8 mouse cellular contexts compared by ENCODE assay signal in genomic region chr5:124729662-124730206, GRCm38 (mm10). TPM values are rescaled to one million over a fixed set of nuclear protein-coding genes. Genes with fewer than 3 reads are reported as not detected.
DNase-seq lines count a peak whose midpoint lies in the region; ATAC-seq and TF ChIP-seq lines count a peak whose summit lies in the region.

No protein-coding gene starts in this region.

- TF ChIP-seq CTCF in heart, adult 2 months (IDR thresholded peaks at IDR 0.05) = no peak

- no peaks in the 10 kb centered on the region for H3K79me2 ChIP-seq in heart, adult 2 months (replicated peaks; ENCODE audit: control insufficient read depth, insufficient read depth, low read length)
- H3K79me2 ChIP-seq in myocyte (ENCODE audit: control insufficient read depth, insufficient read depth) = no peaks in the 10 kb centered on the region

- no peak for DNase-seq in heart, adult 2 months
- peak; percentile 41 for DNase-seq in kidney, postnatal 10 days
- DNase-seq in gastrocnemius, postnatal 25 days = no peak
- DNase-seq in spleen, adult 12 weeks (ENCODE audit: low spot score) = no peak
- DNase-seq in urinary bladder, postnatal 14 days (ENCODE audit: low spot score) = no peak

- peak overlapping the region; percentile 39 for H3K4me3 ChIP-seq in heart, embryonic 16.5 days (ENCODE audit: low read length)
- H3K4me3 ChIP-seq in heart, adult 2 months = no peak overlapping the region
- peak overlapping the region; percentile 32 for H3K4me3 ChIP-seq in embryonic facial prominence, embryonic 15.5 days (replicated peaks)
- no peak overlapping the region for H3K4me3 ChIP-seq in myocyte

- H3K9me3 ChIP-seq in heart, embryonic 16.5 days (replicated peaks; ENCODE audit: control insufficient read depth, low read length) = no peaks in the 10 kb centered on the region
- no peaks in the 10 kb centered on the region for H3K9me3 ChIP-seq in embryonic facial prominence, embryonic 15.5 days (replicated peaks)

- ATAC-seq in heart, embryonic 16.5 days (replicated peaks; ENCODE audit: extremely low read depth, insufficient read depth, low FRiP score) = no peak
- ATAC-seq in embryonic facial prominence, embryonic 15.5 days (ENCODE audit: insufficient number of reproducible peaks, low FRiP score, low TSS enrichment, low read depth) = no peak

- no peaks in the 10 kb centered on the region for H3K36me3 ChIP-seq in heart, embryonic 16.5 days (ENCODE audit: control insufficient read depth, insufficient read depth)
- no peaks in the 10 kb centered on the region for H3K36me3 ChIP-seq in heart, adult 2 months (ENCODE audit: control insufficient read depth, insufficient read depth, low read length)
- H3K36me3 ChIP-seq in embryonic facial prominence, embryonic 15.5 days = no peaks in the 10 kb centered on the region
- no peaks in the 10 kb centered on the region for H3K36me3 ChIP-seq in myocyte (ENCODE audit: control insufficient read depth, insufficient read depth)

- TF ChIP-seq POLR2A in heart, adult 2 months (IDR thresholded peaks at IDR 0.05; ENCODE audit: insufficient read depth, low read depth, low read length) = no peak
- TF ChIP-seq POLR2A in myocyte (IDR thresholded peaks at IDR 0.05; ENCODE audit: insufficient read length, low read depth) = no peak

- no peak for TF ChIP-seq EP300 in heart, adult 2 months (IDR thresholded peaks at IDR 0.05; ENCODE audit: insufficient read depth, low read depth, low read length)

- H3K27me3 ChIP-seq in heart, embryonic 16.5 days (ENCODE audit: control insufficient read depth, insufficient read depth, low read length) = 0 out of 2 replicates have a peak, but pooled peaks cover 2% of the 10 kb centered on the region
- H3K27me3 ChIP-seq in heart, adult 2 months (ENCODE audit: control insufficient read depth, insufficient read depth, low read length) = no peaks in the 10 kb centered on the region
- no peaks in the 10 kb centered on the region for H3K27me3 ChIP-seq in embryonic facial prominence, embryonic 15.5 days
- no peaks in the 10 kb centered on the region for H3K27me3 ChIP-seq in myocyte (ENCODE audit: control insufficient read depth, insufficient read depth, insufficient read length)

- no peak overlapping the region for H3K9ac ChIP-seq in heart, embryonic 16.5 days (ENCODE audit: low read length)
- no peak overlapping the region for H3K9ac ChIP-seq in heart, adult 2 months (ENCODE audit: low read depth, low read length)
- no peak overlapping the region for H3K9ac ChIP-seq in embryonic facial prominence, embryonic 15.5 days

- WGBS in heart, embryonic 16.5 days = 11% methylated on average over 21 of the region's 21 CpGs
- WGBS in heart, adult 2 months = 17% methylated on average over 20 of the region's 21 CpGs
- 8% methylated on average over 20 of the region's 21 CpGs for WGBS in embryonic facial prominence, embryonic 15.5 days

- H3K27ac ChIP-seq in heart, embryonic 16.5 days (ENCODE audit: low read length) = no peak overlapping the region
- no peak overlapping the region for H3K27ac ChIP-seq in heart, adult 2 months
- no peak overlapping the region for H3K27ac ChIP-seq in embryonic facial prominence, embryonic 15.5 days (replicated peaks)

- H3K4me1 ChIP-seq in heart, embryonic 16.5 days (ENCODE audit: control insufficient read depth, insufficient read depth, low read length) = no peaks in the 10 kb centered on the region
- H3K4me1 ChIP-seq in heart, adult 2 months (ENCODE audit: control insufficient read depth, insufficient read depth, low read length) = no peaks in the 10 kb centered on the region
- H3K4me1 ChIP-seq in embryonic facial prominence, embryonic 15.5 days = peaks cover 5% of the 10 kb centered on the region; the same call in 1 of the 2 replicates

- H3ac ChIP-seq in myocyte (ENCODE audit: control insufficient read depth, insufficient read length) = no peak overlapping the region

- intact Hi-C loops in heart, adult 2 months (cut with DNase I) = no loop called here

- peak overlapping the region; percentile 64 for H3K4me2 ChIP-seq in heart, embryonic 16.5 days (ENCODE audit: low read depth, low read length)
- peak overlapping the region; percentile 53 for H3K4me2 ChIP-seq in embryonic facial prominence, embryonic 15.5 days (replicated peaks)
- H3K4me2 ChIP-seq in myocyte (ENCODE audit: low read depth) = peak overlapping the region; percentile 58

TF ChIP-seq in myocyte, 11 proteins besides CTCF, POLR2A, EP300 and RAD21:
- no peak for TF ChIP-seq REST (IDR thresholded peaks at IDR 0.05; ENCODE audit: insufficient read depth, insufficient read length)
- no peak for TF ChIP-seq TCF12 (IDR thresholded peaks at IDR 0.05; ENCODE audit: insufficient read depth, poor library complexity, severe bottlenecking)

RNA-seq across cellular contexts. Expression of gene Dnah10, which starts 4.8 kb away (rescaled TPM):
- 0.09 and 0.19 TPM in 2 replicates for polyA plus RNA-seq in heart, embryonic 16.5 days (2015; fragmentation: Nextera tagmentation; extraction: Ambion mirVana)
- total RNA-seq in heart, adult 2 months (2021) = under 1 TPM; 0.02 to 0.10 TPM
- 0.06 and 0.27 TPM in 2 replicates for polyA plus RNA-seq in heart, adult 2 months (2012; rRNA removed)
- 0.50 and 0.94 TPM in 2 replicates for polyA plus RNA-seq in embryonic facial prominence, embryonic 15.5 days (2015; fragmentation: Nextera tagmentation; extraction: Ambion mirVana)
- 0.08 TPM for polyA plus RNA-seq in myocyte (2012; fragmentation: generic; extraction: Trizol)
- total RNA-seq in gastrocnemius, postnatal 25 days (2021) = under 1 TPM; 0.03 to 0.05 TPM

Comparison
In these comparisons a context has a peak if more than half of its experiments do, and no peak if none do; other contexts are left out.
1. H3K4me3 ChIP-seq: peak in heart, embryonic 16.5 days (single experiment) and embryonic facial prominence, embryonic 15.5 days (single experiment); none in heart, adult 2 months (single experiment) and myocyte (single experiment).
2. Peak in every context shown above with its lines, with median percentiles within 50 percentile points of each other: H3K4me2 ChIP-seq.